Mouse (Mus musculus) MEL (cell line): ENCODE measurements around the gene Cryga. TPM values are rescaled to one million over a fixed set of nuclear protein-coding genes. Genes with fewer than 3 reads are reported as not detected.

Experiments
- DNase-seq: peaks from one replicate; pipeline ENCODE4 v3.0.0; 2011; ENCODE audit warnings: low read depth, low spot score
- H3K27ac ChIP-seq: 2 replicates; pipeline ENCODE4 v1.5.1; 2012; ENCODE audit warnings: low read depth, mild to moderate bottlenecking, control low read depth, low read length, moderate library complexity; ENCODE audit not compliant: control insufficient read depth
- H3K27me3 ChIP-seq, 2 experiments: fragments of 150-350 bp in 1 of 2; sonication (generic) in 1 of 2; 2 replicates each; pipeline ENCODE4 v1.6.1; 2012; ENCODE audit warnings: low read length in 2 of 2, mild to moderate bottlenecking in 2 of 2, improper control_type of control experiment in 1 of 2, moderate library complexity in 1 of 2; ENCODE audit not compliant: insufficient read depth in 2 of 2, control insufficient read depth in 1 of 2
- H3K36me3 ChIP-seq, 2 experiments: 2 replicates each; pipeline ENCODE4 v1.6.1; 2012 to 2014; ENCODE audit warnings: low read length in 2 of 2, improper control_type of control experiment in 1 of 2, inconsistent platforms in 1 of 2, mild to moderate bottlenecking in 1 of 2; ENCODE audit not compliant: insufficient read depth in 2 of 2, control insufficient read depth in 1 of 2
- H3K4me1 ChIP-seq, 2 experiments: fragments of 150-350 bp in 1 of 2; sonication (generic) in 1 of 2; 2 replicates each; pipeline ENCODE4 v1.6.1; 2012; ENCODE audit warnings: low read length in 2 of 2, improper control_type of control experiment in 1 of 2, mild to moderate bottlenecking in 1 of 2; ENCODE audit not compliant: insufficient read depth in 2 of 2, control insufficient read depth in 1 of 2
- H3K4me3 ChIP-seq, 2 experiments: fragments of 150-350 bp in 1 of 2; sonication (generic) in 1 of 2; 2 replicates each; pipeline ENCODE4 v1.5.1; 2012; ENCODE audit warnings: low read depth in 2 of 2, low read length in 2 of 2, mild to moderate bottlenecking in 2 of 2, moderate library complexity in 2 of 2, control low read depth in 1 of 2, improper control_type of control experiment in 1 of 2; ENCODE audit not compliant: control insufficient read depth in 1 of 2, insufficient read depth in 1 of 2
- H3K79me2 ChIP-seq: 2 replicates; pipeline ENCODE4 v1.6.1; 2012; ENCODE audit warnings: mild to moderate bottlenecking, low read length, moderate library complexity; ENCODE audit not compliant: control insufficient read depth, poor library complexity, insufficient read depth
- H3K9ac ChIP-seq: 2 replicates; pipeline ENCODE4 v1.6.1; 2012; ENCODE audit warnings: low read depth, mild to moderate bottlenecking, control low read depth, low read length, moderate library complexity; ENCODE audit not compliant: control insufficient read depth, poor library complexity, severe bottlenecking
- H3K9me3 ChIP-seq: fragments of 150-350 bp; sonication (generic); replicated peaks from 2 replicates; pipeline ENCODE4 v1.6.1; 2012; ENCODE audit warnings: mild to moderate bottlenecking, low read length, improper control_type of control experiment, moderate library complexity; ENCODE audit not compliant: insufficient read depth
- CHD2 ChIP-seq: IDR thresholded peaks from 2 replicates; pipeline ENCODE4 v1.6.1; 2011; ENCODE audit warnings: low read length, improper control_type of control experiment
- CTCF ChIP-seq, 3 experiments: IDR thresholded peaks in 2 of 3; conservative IDR thresholded peaks in 1 of 3; 2 replicates each; pipeline ENCODE4 v1.5.1; 2011 to 2012; ENCODE audit warnings: low read length in 3 of 3, low read depth in 2 of 3, mild to moderate bottlenecking in 2 of 3, improper control_type of control experiment in 1 of 3, inconsistent platforms in 1 of 3, mixed read lengths in 1 of 3, moderate library complexity in 1 of 3; ENCODE audit not compliant: control insufficient read depth in 1 of 3, insufficient read depth in 1 of 3, poor library complexity in 1 of 3, severe bottlenecking in 1 of 3
- E2F4 ChIP-seq: IDR thresholded peaks from 2 replicates; pipeline ENCODE4 v1.6.1; 2011; ENCODE audit warnings: low read depth, low read length, improper control_type of control experiment, borderline replicate concordance
- GATA1 ChIP-seq: IDR thresholded peaks from 2 replicates; pipeline ENCODE4 v1.6.1; 2011; ENCODE audit warnings: low read depth, low read length, improper control_type of control experiment
- JUND ChIP-seq: IDR thresholded peaks from 2 replicates; pipeline ENCODE4 v1.6.1; 2011; ENCODE audit warnings: low read depth, mild to moderate bottlenecking, improper control_type of control experiment, low read length
- MAFK ChIP-seq: IDR thresholded peaks from 2 replicates; pipeline ENCODE4 v1.6.1; 2011; ENCODE audit warnings: low read depth, mild to moderate bottlenecking, low read length, improper control_type of control experiment, borderline replicate concordance
- MAX ChIP-seq: IDR thresholded peaks from 2 replicates; pipeline ENCODE4 v1.6.1; 2011; ENCODE audit warnings: low read length, improper control_type of control experiment
- MAZ ChIP-seq: IDR thresholded peaks from 2 replicates; pipeline ENCODE4 v1.6.1; 2012; ENCODE audit warnings: low read depth, mild to moderate bottlenecking, inconsistent platforms, low read length, improper control_type of control experiment
- MEF2A ChIP-seq: IDR thresholded peaks from 2 replicates; pipeline ENCODE4 v1.6.1; 2014; ENCODE audit warnings: low read depth, mild to moderate bottlenecking, inconsistent platforms, low read length, improper control_type of control experiment; ENCODE audit not compliant: poor library complexity, insufficient replicate concordance, severe bottlenecking; ENCODE audit errors: extremely low read depth
- NELFE ChIP-seq: IDR thresholded peaks from 2 replicates; pipeline ENCODE4 v1.6.1; 2011; ENCODE audit warnings: low read depth, low read length, improper control_type of control experiment
- RAD21 ChIP-seq: IDR thresholded peaks from 2 replicates; pipeline ENCODE4 v1.6.1; 2011; ENCODE audit warnings: mild to moderate bottlenecking, low read depth, low read length, improper control_type of control experiment
- RCOR1 ChIP-seq: IDR thresholded peaks from 2 replicates; pipeline ENCODE4 v1.6.1; 2012; ENCODE audit warnings: low read depth, mild to moderate bottlenecking, inconsistent platforms, low read length, improper control_type of control experiment
- TAL1 ChIP-seq: IDR thresholded peaks from 2 replicates; pipeline ENCODE4 v1.6.1; 2012; ENCODE audit warnings: mild to moderate bottlenecking, inconsistent platforms, low read length, moderate library complexity, mixed read lengths
- TCF12 ChIP-seq: IDR thresholded peaks from 2 replicates; pipeline ENCODE4 v1.6.1; 2014; ENCODE audit warnings: low read depth, mild to moderate bottlenecking, inconsistent platforms, low read length, improper control_type of control experiment, moderate library complexity
- USF1 ChIP-seq: IDR thresholded peaks from 2 replicates; pipeline ENCODE4 v1.6.1; 2014; ENCODE audit warnings: low read depth, mild to moderate bottlenecking, inconsistent platforms, low read length, improper control_type of control experiment, moderate library complexity
- ZKSCAN1 ChIP-seq: IDR thresholded peaks from 2 replicates; pipeline ENCODE4 v1.6.1; 2012; ENCODE audit warnings: low read depth, mild to moderate bottlenecking, inconsistent platforms, low read length, improper control_type of control experiment, moderate library complexity
- polyA plus RNA-seq, 2 experiments: library from polyadenylated mRNA; stranded (reverse) in 1 of 2; unstranded in 1 of 2; fragments of >175 nt in 1 of 2; fragments of >200 nt in 1 of 2; gene quantifications; 2 replicates each; pipeline versions ENCODE4 v1.2.1 to v1.2.4; 2012; ENCODE audit warnings: low replicate concordance in 2 of 2, low read depth in 1 of 2; ENCODE audit not compliant: insufficient read length in 2 of 2, insufficient read depth in 1 of 2, missing spikeins in 1 of 2
- total RNA-seq: library from RNA; depleted of rRNA; stranded (reverse); fragments of 300-350 nt; gene quantifications from 2 replicates; pipeline ENCODE4 v1.2.3, GENCODE M21; 2012

The Cryga gene
- total and polyA plus RNA-seq, 3 experiments, result not detected

GRCm38 (mm10) chr1:65131671-65132070 is 28.5 kb upstream of the Cryga start:
- H3K9ac ChIP-seq, result no peak overlapping the region
- no peak overlapping the region for H3K4me3 ChIP-seq
- no peaks in the 10 kb centered on the region for H3K4me1 ChIP-seq
- DNase-seq, result no peak
- H3K27ac ChIP-seq, result no peak overlapping the region
- TF ChIP-seq CHD2 (no peak), MAX (no peak)
- no peaks in the 10 kb centered on the region for H3K27me3 ChIP-seq
- H3K9me3 ChIP-seq, result no peaks in the 10 kb centered on the region
- no peaks in the 10 kb centered on the region for H3K36me3 ChIP-seq
- H3K79me2 ChIP-seq, result no peaks in the 10 kb centered on the region

DNA sequence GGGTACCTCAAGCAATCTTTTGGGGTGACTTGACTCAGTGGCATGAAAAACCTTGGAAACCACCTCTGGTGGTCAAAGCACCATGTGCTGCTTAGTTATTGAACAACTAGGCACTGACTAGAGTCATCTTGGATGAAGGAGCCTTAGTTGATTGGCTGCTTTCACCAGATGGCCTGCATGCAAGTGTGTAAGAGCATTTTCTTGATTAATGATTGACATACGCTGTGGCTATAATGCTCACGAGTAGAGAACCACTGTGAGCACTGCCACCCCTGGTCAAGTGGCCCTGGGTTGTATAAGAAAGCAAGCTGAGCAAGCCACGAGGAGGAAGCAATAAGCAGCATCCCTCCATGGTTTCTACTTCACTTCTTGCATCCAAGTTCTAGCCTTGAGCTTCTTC is 27.1 kb upstream of the Cryga start:
- no peak for TF ChIP-seq JUND
- TF ChIP-seq TCF12, result no peak
- no peak for TF ChIP-seq RAD21
- no peak for TF ChIP-seq E2F4
- no peak for TF ChIP-seq NELFE
- no peak for TF ChIP-seq MAZ
- H3K27me3 ChIP-seq, result no peaks in the 10 kb centered on the region

GRCm38 (mm10) chr1:65129634-65130180 is 26.5 kb upstream of the Cryga start:
- no peaks in the 10 kb centered on the region for H3K27me3 ChIP-seq
- no peak for TF ChIP-seq MAFK
- no peak for TF ChIP-seq CTCF (IDR thresholded peaks at IDR 0.05 in 2 of 3, conservative IDR thresholded peaks at IDR 0.05 in 1 of 3; ENCODE audit: control insufficient read depth in 1 of 3, insufficient read depth in 1 of 3, low read depth in 2 of 3, low read length in 3 of 3, poor library complexity in 1 of 3, severe bottlenecking in 1 of 3)
- no peak for TF ChIP-seq ZKSCAN1
- no peak for TF ChIP-seq USF1
- no peak for TF ChIP-seq GATA1
- no peak for TF ChIP-seq E2F4
- no peak for TF ChIP-seq RCOR1
- no peak for TF ChIP-seq TAL1
- TF ChIP-seq MEF2A, result no peak
- TF ChIP-seq, all 39 proteins: peak for 0
- DNase-seq, result no peak
- Histone ChIP-seq H3K27ac (no peak overlapping the region), H3K36me3 (no peaks in the 10 kb centered on the region), H3K79me2 (no peaks in the 10 kb centered on the region), H3K4me3 (no peak overlapping the region), H3K4me1 (no peaks in the 10 kb centered on the region), H3K9me3 (no peaks in the 10 kb centered on the region), H3K9ac (no peak overlapping the region)

More for the DNA sequence above, 27.1 kb upstream of the Cryga start:
- H3K9ac ChIP-seq, result no peak overlapping the region
- no peaks in the 10 kb centered on the region for H3K36me3 ChIP-seq
- H3K9me3 ChIP-seq, result no peaks in the 10 kb centered on the region
- no peaks in the 10 kb centered on the region for H3K79me2 ChIP-seq
- H3K27ac ChIP-seq, result no peak overlapping the region
- no peaks in the 10 kb centered on the region for H3K4me1 ChIP-seq
- no peak for DNase-seq
- H3K4me3 ChIP-seq, result no peak overlapping the region
